Mouse (Mus musculus): ENCODE measurements at regions not wholly inside any gene's neighbourhood (a gene's known extent, or its start where the extent isn't known, plus 50 kb on each side); places are given as distances from the start of the nearest gene placed in this dataset.

GRCm38 (mm10) chr14:9200246-9200645 is 534.2 kb upstream of the 4930452B06Rik start:
- intact Hi-C loops (cut with DNase I) = no loop called here
- DNase-seq (ENCODE audit: low spot score in 2 of 2) = peak in 1 of 2 experiments; percentile 3

GRCm38 (mm10) chr14:9192122-9192769 is 526.2 kb upstream of the 4930452B06Rik start:
- no peak for DNase-seq (ENCODE audit: low spot score in 2 of 2)
- intact Hi-C loops (cut with DNase I) = no loop called here

GRCm38 (mm10) chr14:9191664-9192063 is 525.6 kb upstream of the 4930452B06Rik start:
- intact Hi-C loops (cut with DNase I) = no loop called here
- DNase-seq (ENCODE audit: low spot score in 2 of 2) = no peak

GRCm38 (mm10) chr14:9161336-9161735 is 495.3 kb upstream of the 4930452B06Rik start:
- intact Hi-C loops (cut with DNase I) = no loop called here
- DNase-seq (ENCODE audit: low spot score in 2 of 2) = peak in 1 of 2 experiments; percentile 32

GRCm38 (mm10) chr14:9157941-9158340 is 491.9 kb upstream of the 4930452B06Rik start:
- DNase-seq (ENCODE audit: low spot score in 2 of 2) = no peak
- intact Hi-C loops (cut with DNase I) = no loop called here

GRCm38 (mm10) chr14:9150841-9151240 is 484.8 kb upstream of the 4930452B06Rik start:
- intact Hi-C loops (cut with DNase I) = no loop called here
- DNase-seq (ENCODE audit: low spot score in 2 of 2) = no peak

GRCm38 (mm10) chr14:9146595-9147219 is 480.7 kb upstream of the 4930452B06Rik start:
- DNase-seq (ENCODE audit: low spot score in 2 of 2) = no peak
- intact Hi-C loops (cut with DNase I) = no loop called here

GRCm38 (mm10) chr14:9105708-9106107 is 439.7 kb upstream of the 4930452B06Rik start:
- intact Hi-C loops (cut with DNase I) = no loop called here

GRCm38 (mm10) chr14:9089625-9090326 is 423.7 kb upstream of the 4930452B06Rik start:
- intact Hi-C loops (cut with DNase I) = no loop called here

More at GRCm38 (mm10) chr14:9105708-9106107, 439.7 kb upstream of the 4930452B06Rik start:
- no peak for DNase-seq (ENCODE audit: low spot score in 2 of 2)

GRCm38 (mm10) chr14:9087103-9087502 is 421.1 kb upstream of the 4930452B06Rik start:
- intact Hi-C loops (cut with DNase I) = no loop called here
- DNase-seq (ENCODE audit: low spot score in 2 of 2) = no peak

More at GRCm38 (mm10) chr14:9089625-9090326, 423.7 kb upstream of the 4930452B06Rik start:
- DNase-seq (ENCODE audit: low spot score in 2 of 2) = peak in 1 of 2 experiments; percentile 7

GRCm38 (mm10) chr14:9079632-9080031 is 413.6 kb upstream of the 4930452B06Rik start:
- intact Hi-C loops (cut with DNase I) = loop anchor here (10.0 kb wide), 1 partner anchor 215 kb away; no protein-coding TSS in a partner anchor
- peak in 1 of 2 experiments; percentile 7 for DNase-seq (ENCODE audit: low spot score in 2 of 2)

- intact Hi-C loops (cut with DNase I) = loop anchor here (10.0 kb wide), 1 partner anchor 214 kb away; no protein-coding TSS in a partner anchor
Observed at GRCm38 (mm10) chr14:9079014-9079413, 413.0 kb upstream of the 4930452B06Rik start.

GRCm38 (mm10) chr14:9071176-9071575 is 405.1 kb upstream of the 4930452B06Rik start:
- intact Hi-C loops (cut with DNase I) = loop anchor here (10.0 kb wide), 1 partner anchor 206 kb away; no protein-coding TSS in a partner anchor
- peak in 1 of 2 experiments; percentile 76 for DNase-seq (ENCODE audit: low spot score in 2 of 2)

More at GRCm38 (mm10) chr14:9079014-9079413, 413.0 kb upstream of the 4930452B06Rik start:
- DNase-seq (ENCODE audit: low spot score in 2 of 2) = no peak

- intact Hi-C loops (cut with DNase I) = no loop called here
- no peak for DNase-seq (ENCODE audit: low spot score in 2 of 2)
Observed at GRCm38 (mm10) chr14:9060058-9060457, 394.0 kb upstream of the 4930452B06Rik start.

- intact Hi-C loops (cut with DNase I) = no loop called here
- DNase-seq (ENCODE audit: low spot score in 2 of 2) = no peak
Observed at GRCm38 (mm10) chr14:9028811-9029210, 362.8 kb upstream of the 4930452B06Rik start.

- DNase-seq (ENCODE audit: low spot score in 2 of 2) = no peak
- intact Hi-C loops (cut with DNase I) = no loop called here
Observed at GRCm38 (mm10) chr14:9015826-9016225, 349.8 kb upstream of the 4930452B06Rik start.

GRCm38 (mm10) chr14:9003034-9003433 is 337.0 kb upstream of the 4930452B06Rik start:
- intact Hi-C loops (cut with DNase I) = no loop called here

GRCm38 (mm10) chr14:9000408-9001092 is 334.5 kb upstream of the 4930452B06Rik start:
- intact Hi-C loops (cut with DNase I) = no loop called here

More at GRCm38 (mm10) chr14:9003034-9003433, 337.0 kb upstream of the 4930452B06Rik start:
- no peak for DNase-seq (ENCODE audit: low spot score in 2 of 2)

GRCm38 (mm10) chr14:8999815-9000214 is 333.8 kb upstream of the 4930452B06Rik start:
- DNase-seq (ENCODE audit: low spot score in 2 of 2) = no peak

More at GRCm38 (mm10) chr14:9000408-9001092, 334.5 kb upstream of the 4930452B06Rik start:
- no peak for DNase-seq (ENCODE audit: low spot score in 2 of 2)

GRCm38 (mm10) chr14:8993421-8993820 is 327.4 kb upstream of the 4930452B06Rik start:
- DNase-seq (ENCODE audit: low spot score in 2 of 2) = no peak
- intact Hi-C loops (cut with DNase I) = no loop called here

More at GRCm38 (mm10) chr14:8999815-9000214, 333.8 kb upstream of the 4930452B06Rik start:
- intact Hi-C loops (cut with DNase I) = no loop called here
